Mouse (Mus musculus): ENCODE measurements around the gene Skp2. TPM values are rescaled to one million over a fixed set of nuclear protein-coding genes. Genes with fewer than 3 reads are reported as not detected.

Gene Skp2
- polyA plus RNA-seq, 2 experiments from 2014 or later, result 4.4 to 7.8 TPM

DNA sequence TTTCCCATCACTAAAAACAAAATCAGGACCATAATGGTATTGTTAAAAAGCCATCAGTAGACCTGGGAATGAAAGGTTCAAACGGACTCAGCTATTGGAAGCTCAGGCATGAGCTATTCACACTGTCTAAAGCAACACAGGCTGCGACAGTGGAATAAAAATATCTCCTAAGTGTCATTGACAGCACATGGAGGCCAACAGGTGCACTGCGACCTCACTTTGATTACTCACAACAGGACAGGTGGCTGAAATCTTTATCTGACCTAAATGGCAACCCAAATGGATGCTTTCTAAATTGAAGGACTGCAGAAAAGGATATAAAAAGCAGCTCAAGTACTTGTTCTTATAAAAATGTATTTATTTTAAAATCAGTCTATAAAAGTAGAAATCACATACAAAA is 43.6 kb downstream of the Skp2 start:
- no peak for ATAC-seq

DNA sequence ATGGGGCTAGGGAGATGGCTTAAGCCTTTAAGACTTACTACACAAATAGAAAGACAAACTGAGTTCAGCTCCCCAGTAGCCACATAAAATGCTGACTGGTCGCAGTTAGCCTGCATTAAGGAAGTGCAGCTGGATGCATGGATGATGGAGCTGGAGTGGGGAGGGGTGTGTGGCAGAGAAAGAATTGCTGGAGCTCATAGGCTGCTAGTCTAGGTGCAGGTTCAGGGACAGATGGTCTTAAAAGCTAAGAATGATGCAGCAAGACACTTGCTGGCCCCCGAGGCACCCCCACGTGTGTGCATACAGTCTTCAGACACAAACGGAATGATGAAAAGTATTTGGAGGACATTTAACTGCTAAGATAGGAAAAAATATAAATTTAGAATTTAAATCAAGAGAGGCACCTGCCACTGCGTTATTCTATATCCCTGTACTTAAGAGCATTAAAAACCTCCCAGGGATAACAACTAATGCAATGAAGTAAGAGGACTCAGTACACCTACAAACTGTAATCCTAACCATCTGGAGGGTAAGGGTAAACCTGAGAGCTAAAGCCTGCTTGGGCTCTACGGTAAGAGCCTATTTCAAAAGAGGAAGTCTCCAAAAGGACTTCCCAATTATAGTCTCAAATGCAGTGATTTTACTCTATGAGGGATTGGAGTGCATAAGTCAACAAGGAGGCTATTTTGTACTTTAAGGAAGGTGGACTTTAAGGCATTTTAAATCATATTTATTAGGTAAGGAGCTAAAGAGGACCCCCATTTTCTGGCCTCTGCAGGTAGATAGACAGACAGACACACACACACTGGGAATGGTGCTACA is 44.5 kb downstream of the Skp2 start:
- no peak for ATAC-seq

DNA sequence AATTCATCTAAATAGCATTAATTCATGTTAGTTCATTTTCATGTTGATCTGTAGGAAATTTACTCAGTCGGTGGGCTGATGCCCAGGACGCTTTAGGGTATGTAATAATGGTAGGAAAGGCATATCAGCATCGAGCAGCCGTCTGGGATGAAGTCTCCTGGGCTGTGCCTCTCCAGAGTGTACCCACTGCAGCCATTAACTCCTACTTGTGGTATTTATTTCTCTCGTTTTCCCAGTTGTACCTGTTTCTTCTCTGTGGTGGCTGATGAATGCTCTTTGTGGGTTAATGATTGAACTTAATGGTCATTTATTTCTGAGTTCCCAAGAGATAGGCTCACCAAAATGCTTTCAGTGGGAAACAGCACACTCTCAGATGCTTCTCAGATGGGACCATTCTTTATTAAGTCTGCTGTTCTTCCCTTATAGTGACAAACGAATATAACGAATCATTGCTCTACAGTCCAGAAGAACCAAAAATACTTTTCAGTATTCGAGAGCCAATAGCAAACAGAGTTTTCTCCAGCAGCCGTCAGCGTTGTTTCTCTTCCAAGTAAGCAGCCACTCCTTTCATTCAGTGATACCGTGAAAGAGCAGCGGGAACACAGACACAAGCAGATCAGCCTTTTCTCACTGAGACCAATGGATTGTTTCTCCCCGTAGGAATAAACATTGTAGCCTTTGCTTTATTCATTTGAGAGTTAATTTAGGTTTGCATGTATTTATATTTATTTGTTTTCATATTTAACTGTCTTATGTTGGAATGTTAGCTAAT is 48.7 kb downstream of the Skp2 start:
- no peak for ATAC-seq

DNA sequence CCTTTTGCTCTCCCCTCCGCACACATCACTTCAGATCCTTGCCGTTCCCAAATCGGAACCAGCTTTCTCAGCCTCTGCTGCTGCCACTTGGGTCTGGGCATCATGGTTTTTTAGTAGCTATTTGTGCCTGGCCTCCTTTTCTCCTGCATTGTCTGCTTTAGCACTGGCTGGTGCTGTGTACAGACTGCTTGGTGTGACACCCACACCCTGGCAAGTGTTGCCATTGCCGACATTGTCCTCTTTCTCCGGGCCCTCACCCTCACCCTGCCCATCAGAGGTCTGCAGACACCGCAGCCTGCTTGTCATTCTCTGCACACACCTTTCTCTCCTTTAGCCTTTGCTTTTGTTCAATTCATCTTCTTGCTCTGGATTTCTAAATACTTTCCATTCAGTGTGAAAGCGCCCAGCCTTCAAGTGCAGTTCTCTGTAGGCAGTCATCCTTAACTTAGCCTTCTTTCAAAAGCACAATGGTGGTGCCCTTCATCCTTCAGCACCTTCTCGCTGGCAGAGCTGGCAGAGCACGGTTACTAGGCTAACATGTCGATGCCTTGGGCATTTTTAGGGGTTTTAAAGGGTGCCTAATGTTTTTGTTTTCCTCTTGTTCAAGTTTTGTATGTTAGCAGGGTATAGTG is 54.7 kb downstream of the Skp2 start:
- ATAC-seq, result no peak

DNA sequence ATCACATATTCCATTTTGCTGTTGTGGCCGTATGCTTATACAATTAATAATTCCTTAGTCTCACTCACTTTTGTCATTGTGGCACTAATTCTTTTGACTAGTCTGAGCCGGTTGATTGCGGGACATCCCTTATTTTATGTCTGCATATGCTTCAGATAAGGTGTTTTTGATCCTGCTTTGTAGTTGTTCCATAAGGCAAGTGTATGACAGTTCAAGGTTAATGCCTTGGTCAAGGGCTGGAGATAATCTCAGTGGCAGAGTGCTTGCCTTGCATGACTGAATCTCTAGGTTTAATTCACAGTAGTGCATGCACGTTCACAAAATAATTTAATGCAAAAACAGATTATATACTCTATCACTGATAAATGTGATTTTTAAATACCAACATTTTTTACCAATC is 58.4 kb downstream of the Skp2 start:
- ATAC-seq, result no peak

DNA sequence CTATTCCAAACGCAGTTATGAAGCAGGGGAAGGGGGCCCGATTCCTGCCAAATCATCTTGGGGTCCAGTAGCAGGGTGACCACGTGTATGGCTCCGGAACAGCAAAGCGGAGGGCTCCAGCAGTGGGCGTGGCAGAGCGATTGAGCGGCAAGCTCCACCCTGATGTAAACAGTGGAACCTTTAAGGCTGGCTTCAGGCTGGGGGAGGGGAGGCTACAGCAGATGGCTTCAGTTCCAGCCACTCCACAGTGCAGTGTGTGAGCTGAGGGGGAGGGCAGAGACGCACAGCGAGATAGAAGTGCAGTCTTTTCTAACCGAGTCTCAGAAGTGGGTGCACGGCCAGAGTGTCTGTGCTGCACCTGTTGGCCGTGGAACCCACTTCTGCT is 60.9 kb downstream of the Skp2 start:
- no peak for ATAC-seq

DNA sequence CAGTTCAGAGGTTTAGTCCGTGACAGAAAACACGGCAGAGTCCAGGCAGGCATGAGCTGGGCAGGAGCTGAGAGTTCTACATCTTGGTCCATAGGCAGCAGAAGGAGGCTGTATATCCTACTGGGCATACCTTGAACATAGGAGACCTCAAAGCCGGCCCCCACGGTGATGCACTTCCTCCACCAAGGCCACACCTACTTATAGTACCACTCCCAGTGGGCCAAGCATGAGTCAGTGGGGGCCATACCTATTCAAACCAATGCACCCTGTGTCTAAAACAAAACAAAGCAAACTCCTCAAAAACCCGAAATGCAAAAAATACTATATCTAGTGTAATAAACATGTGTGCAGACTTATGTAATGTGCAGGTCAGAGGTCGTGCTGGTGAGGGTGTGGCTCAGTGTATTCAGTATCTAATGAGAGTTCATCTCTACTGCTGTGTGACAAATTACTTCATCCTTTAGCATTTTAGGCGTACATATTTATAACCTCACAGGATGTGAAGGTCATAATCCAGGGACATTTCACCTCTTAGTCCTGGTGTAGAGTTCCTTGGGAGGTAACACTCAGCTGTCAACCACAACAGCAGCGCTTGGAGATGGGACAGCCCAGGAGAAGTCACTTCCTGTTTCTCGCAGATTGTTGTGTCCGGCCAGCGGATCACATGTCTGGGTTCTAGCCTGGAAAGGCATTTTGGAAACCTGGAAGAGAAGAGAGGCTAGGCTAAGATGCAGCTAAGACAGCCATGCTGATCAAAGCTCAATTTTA is 61.4 kb downstream of the Skp2 start:
- no peak for ATAC-seq

DNA sequence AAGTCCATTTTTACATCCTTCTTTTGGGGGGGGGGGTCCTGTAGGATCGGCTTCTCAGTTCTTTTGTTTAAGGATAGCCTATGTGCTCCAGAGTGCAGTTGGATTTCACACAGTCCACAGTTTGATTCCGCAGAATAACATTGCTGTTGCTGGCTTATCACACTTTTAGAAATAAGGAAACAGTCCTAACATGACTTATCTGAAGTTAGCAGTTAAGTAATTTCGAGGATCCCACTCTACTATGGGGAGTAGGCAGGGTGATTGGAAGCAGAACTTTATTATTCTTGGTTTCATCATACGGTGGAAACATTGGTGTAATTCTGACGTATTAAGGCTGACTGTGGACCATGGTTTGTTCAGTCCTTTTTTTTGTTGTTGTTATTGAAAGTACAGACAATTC is 64.6 kb downstream of the Skp2 start:
- ATAC-seq, result no peak

DNA sequence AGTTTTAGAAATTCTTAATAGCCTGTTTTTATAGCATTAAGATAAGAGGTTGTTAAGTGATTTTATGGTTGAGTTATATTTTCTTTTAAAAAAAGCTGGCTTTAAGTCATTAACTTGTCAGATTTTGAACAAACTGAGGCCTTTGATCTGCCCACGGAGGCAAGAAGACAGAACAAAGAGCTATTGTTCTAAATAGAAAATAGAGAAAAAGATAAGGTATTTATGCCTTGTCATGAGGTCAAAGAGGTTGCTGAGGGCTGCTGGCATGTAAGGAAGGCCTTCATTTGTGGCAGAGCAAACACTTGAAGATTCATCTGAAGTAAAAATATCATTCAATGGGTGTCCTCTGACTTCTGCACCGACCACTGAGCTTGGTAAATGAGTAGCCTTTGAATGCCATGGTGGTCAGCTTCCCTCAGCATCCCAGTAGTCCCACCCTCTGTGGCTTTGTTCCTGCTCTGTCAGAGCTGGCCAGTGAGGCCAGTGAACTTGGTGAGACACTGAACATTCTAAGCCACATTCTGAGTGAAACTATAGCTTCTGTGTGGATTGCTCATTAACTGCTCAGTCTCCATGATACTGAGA is 66.0 kb downstream of the Skp2 start:
- ATAC-seq, result no peak

DNA sequence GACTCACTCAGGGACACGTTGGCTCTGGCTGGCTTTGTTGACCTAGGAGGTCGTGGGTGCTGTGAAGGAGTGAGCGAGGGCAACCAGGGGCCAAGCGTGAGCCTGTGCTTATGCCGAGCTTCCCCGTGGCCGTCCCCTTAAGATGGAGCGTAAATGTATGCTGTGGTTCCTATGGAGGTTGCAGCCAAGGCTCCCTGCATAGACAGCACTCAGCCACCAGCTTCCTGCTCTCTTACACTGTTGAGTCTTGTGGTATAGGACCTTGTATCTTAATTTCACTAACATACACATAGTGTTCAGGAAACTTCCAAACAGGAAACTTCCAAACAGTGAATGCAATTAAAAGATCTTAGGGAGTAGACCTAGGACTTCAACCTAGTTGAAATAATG is 66.5 kb downstream of the Skp2 start:
- no peak for ATAC-seq

DNA sequence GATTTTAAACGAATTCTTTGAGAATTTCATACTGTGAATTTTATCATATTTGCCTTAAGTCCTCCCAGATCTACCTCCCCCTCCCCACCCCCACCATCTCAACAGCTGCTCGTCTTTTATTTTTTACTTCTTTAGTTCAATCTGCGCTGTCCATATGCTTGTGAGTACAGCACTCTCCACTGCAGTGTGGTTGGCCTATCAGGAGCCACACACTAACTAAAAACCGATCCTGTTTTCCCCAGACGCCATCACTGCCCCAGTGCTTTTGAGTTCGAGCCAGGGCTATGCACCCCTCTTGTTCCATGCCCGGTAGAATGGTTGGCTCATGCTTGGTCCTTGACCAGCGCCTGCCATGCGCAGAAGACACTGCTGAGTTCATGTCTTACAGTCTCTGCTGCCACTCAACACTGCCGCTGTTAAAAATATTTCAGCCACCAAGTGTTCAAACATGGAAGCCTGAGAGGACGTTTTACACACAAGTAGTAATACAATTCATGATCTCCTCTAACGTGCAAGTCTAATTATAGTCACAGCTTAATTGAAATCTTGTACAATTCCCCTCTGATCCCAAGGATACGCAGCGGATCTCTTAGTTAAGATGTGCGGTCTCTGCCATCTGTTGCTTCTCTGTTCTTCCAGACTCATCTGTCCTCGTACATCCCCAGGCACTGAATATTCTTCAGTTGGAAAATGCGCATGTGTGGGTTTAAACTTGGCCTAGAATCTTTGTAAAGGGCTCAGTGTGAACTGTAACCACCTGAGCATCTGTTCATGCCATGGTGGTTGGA is 67.1 kb downstream of the Skp2 start:
- ATAC-seq, result no peak

DNA sequence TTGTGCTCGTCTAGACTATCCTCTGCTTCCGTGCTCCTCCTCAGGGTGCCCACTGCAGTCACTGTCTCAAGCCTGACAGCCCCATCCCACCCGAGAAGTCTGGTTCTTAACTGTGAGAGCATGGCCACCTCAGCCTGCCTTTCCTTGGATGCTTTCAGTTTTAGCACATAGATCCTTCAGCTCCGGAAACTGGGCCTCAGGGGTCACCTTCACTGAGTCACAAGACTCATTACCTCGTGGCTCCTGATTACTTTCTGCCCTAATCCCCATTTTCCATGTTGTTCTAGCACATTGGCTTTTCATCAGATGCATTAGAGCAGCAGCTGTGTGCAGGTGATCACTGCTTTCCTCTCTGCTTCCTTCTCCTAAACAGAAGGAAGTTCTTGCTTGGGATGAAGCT is 67.8 kb downstream of the Skp2 start:
- ATAC-seq, result no peak

DNA sequence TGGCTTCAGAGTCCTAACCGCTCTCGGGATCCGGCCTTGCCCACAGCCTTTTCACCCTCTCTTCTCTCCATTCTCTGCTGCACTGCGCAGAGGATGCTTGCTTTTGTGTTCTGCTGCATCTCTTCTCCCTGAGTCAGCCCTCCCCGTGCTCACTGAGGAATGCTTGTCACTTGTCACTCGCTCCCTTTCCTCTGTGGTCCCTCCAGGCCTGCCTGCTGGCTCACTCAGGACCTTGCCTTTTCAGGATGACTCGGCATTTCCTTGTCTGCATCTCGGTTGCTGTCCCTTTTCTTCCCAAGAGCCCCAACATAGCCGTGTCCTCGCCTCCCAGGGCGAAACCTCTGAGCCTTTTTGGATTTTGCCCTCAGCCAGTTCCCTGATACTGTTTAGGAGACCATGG is 68.4 kb downstream of the Skp2 start:
- no peak for ATAC-seq

DNA sequence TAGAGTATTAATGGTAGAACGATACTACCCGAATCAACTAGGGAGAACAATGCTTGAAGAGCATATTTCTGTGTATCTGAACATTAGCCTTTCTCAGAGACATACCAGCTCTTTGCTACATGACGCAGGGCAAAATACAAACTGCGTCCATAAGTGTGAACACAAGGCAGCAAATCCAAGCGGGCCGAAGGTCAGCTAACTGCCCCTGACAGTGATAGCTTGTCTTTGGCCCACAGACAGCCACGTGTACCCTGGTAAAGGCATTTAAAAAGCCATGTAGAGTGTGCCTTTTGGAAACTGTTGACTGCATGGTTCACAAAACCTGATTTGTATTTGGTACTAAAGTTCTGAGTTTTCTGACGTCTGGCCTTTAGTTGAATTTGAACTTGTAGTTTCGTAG is 72.5 kb downstream of the Skp2 start:
- no peak for ATAC-seq

DNA sequence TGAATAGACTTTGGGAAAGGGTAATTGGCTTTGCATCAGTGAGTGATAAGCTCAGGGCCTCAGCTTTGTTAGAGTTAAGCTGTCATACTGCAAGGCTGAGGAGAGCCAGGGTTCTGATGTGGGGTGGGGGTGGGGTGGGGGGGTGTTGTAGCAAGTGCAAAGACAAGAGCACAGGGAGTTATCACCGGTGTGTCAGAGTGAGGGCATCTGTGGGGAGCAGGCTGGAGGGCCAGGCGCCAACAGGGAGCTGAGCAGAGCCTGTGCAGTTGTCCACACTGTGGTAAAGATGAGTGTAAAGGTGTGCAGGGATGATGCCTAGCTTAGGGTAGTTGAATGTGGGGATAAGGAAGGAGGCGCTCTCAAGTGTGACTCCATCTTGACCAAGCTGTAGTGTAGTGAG is 73.9 kb downstream of the Skp2 start:
- no peak for ATAC-seq

DNA sequence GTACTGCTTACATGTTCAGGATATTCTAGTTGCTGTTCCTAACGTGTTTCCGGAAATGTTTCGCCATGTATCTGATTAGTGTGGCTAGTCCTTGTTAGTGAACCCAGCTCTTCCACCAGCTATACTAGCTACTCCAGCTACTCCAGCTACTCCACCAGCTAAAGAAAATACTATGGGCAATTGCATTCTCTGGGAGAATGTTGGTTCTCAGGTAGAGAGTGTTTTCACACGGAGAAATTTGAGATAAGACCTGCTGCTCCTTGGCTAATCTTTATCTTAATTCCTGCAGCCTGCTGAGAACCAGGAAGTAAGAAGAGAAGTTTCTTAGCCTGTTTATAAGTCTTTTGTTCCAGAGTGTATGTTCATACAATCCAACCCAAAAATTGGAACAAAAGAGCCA is 75.0 kb downstream of the Skp2 start:
- no peak for ATAC-seq

DNA sequence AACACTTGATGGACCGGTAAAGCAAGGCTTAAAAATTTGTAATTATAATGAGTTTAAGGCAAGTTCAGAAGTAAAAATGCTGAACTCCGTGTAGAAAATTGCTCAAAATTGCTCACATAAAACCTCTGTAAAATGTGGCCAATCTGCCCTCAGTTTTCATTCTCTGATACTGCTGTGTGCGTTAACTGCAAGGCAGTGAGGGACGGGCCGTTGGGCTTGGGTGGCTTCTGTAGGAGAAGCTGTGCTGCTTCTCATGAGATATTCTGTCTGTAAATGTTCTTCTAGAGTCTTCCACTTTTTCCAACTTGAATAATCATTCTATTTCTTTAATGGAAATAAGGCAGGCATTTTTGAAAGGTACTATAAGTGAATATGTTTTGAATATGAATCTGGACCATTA is 75.6 kb downstream of the Skp2 start:
- no peak for ATAC-seq

DNA sequence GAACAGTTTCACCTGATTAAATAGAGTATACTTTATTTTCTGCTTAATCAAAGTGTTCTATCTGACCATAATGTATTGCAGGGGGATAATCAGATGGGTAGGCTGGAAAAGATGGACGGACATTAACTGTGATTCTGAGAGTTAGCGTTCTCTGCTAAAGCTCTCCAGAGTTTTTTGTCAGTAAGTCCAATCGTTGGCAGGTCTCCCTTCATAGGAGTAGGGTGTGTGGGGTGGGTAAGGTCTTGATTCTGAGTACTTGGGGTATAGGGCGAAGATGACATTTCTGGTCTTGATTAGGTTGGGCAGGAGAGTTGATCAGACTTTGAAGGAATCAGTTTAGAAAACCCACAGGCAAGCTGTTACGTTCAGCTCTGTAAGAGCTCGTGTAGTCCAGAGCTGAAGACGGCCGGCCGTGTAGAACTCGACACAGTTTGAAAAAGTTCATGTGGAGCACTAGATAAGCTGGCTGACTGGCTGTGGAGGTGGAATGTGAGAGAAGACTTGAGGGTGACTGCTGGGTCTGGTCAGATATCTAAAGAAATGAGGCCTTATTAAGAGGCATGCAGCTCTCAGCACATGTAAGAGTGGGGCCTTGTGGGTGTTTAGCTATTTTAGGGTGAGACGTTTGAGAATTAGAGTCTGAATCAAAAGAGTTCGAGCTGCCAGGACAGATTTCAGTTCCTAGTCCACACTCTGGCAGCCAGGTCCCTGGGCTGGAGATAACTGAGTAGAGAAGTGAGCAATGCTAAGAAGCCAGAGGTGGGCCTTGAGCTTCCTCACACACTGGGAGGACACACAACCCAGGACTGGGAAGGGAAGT is 76.5 kb downstream of the Skp2 start:
- no peak for ATAC-seq

DNA sequence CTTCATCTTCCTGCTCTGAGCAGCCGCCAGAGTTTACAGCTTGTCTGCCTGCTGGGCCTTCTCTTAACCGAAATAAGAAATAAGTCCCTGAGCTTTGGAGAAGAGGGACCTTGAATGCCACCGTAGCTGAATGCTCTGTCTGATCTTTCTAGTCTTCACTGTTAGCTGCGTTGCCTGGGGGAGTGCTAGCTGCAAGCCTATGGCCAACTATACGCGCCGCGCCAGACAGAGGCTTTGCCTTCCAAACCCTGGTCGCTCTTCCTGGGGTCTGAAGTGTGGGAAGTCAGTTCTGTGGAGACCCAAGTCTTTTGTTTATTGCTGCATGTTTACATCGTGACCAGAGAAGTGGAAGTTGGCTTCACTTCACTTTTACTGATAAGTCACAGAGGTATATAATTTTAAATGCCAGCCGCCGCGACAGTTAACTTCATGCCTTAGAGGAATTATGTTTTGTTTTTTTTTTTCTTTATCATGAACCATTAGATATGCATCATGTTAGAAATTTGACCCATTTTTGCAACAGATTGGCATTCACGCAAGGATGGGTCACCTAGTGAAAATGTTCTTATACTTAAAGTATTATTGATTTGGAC is 79.5 kb downstream of the Skp2 start:
- no peak for ATAC-seq

DNA sequence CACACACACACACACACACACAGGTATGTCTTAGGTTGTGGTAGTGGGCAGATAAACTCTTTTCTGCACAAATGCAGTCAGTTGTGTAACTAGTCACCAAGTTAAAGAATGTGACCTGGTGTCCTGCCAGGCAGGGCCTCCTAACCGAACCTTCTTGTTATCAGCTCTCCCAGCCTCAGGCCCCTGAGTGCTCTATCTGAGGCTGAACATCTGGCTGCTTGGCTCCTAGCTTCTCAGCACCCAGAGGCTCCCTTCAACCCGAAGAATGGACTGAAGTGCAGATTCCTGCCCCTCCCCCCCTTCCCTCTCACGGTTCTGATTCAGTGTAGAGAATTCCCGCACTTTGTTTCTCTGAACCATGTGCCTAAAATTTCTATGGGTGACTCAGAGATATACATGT is 80.6 kb downstream of the Skp2 start:
- no peak for ATAC-seq

DNA sequence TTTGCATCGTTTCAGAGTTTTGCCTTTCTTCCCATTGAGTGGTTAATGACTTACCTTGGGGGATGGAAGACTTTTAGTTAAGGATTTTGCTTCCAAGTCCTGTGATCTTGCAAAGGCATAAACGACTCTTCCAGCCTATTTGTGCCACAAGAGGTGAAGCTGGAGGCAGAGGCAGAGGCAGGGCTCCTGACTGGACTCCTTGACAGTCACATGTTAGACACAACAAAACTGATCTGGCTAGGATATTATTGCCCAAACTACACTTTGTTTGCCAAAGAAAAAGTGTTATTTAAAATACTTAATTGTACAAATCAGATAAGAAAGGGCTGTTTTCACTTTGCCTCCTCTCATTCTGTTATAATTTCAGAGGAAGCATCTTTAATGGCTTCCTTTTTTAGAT is 81.1 kb downstream of the Skp2 start:
- no peak for ATAC-seq

All from CD4-positive, CD25-positive, alpha-beta regulatory T cell, adult 4 months (primary cell).